Mouse (Mus musculus) heart, postnatal 0 days (tissue): ENCODE measurements at regions not wholly inside any gene's neighbourhood (a gene's known extent, or its start where the extent isn't known, plus 50 kb on each side); places are given as distances from the start of the nearest gene placed in this dataset.

Source experiments
- CTCF ChIP-seq: IDR thresholded peaks from 2 replicates; pipeline ENCODE4 v1.5.1; 2016; ENCODE audit warnings: antibody characterized with exemption, control low read depth, low read depth
- EP300 ChIP-seq: IDR thresholded peaks from 2 replicates; pipeline ENCODE4 v1.6.1; 2016; ENCODE audit warnings: antibody characterized with exemption, low read depth

GRCm38 (mm10) chr7:124502760-124503159, 520.1 kb downstream of the Hs3st4 start:
- TF ChIP-seq CTCF (no peak), EP300 (no peak)
